Mouse (Mus musculus) embryonic facial prominence, embryonic 13.5 days (tissue): ENCODE data around the gene Rbfox1. TPM values are rescaled to one million over a fixed set of nuclear protein-coding genes. Genes with fewer than 3 reads are reported as not detected.

Experiments used
- ATAC-seq: fragments of 200-750 bp; cut with Nextera tagmentation; 2 replicates; pipeline ENCODE4 v1.8.0; 2017; ENCODE audit warnings: low read depth; ENCODE audit not compliant: insufficient number of reproducible peaks, insufficient read depth, low FRiP score, low TSS enrichment
- H3K27ac ChIP-seq: fragments of 300-500 bp; sonication (generic); 2 replicates; pipeline ENCODE4 v1.5.1; 2015; ENCODE audit warnings: moderate library complexity, mild to moderate bottlenecking, inconsistent platforms
- H3K27me3 ChIP-seq: fragments of 300-500 bp; sonication (generic); 2 replicates; pipeline ENCODE4 v1.6.1; 2015; ENCODE audit warnings: mild to moderate bottlenecking, inconsistent platforms
- H3K36me3 ChIP-seq: fragments of 300-500 bp; sonication (generic); 2 replicates; pipeline ENCODE4 v1.6.1; 2015; ENCODE audit warnings: mild to moderate bottlenecking, inconsistent platforms
- H3K4me1 ChIP-seq: fragments of 300-500 bp; sonication (generic); 2 replicates; pipeline ENCODE4 v1.6.1; 2015; ENCODE audit warnings: inconsistent platforms
- H3K4me2 ChIP-seq: fragments of 300-500 bp; sonication (generic); 2 replicates; pipeline ENCODE4 v1.6.1; 2015; ENCODE audit warnings: moderate library complexity, mild to moderate bottlenecking, inconsistent platforms
- H3K4me3 ChIP-seq: fragments of 300-500 bp; sonication (generic); 2 replicates; pipeline ENCODE4 v1.5.1; 2015; ENCODE audit warnings: mild to moderate bottlenecking, inconsistent platforms
- H3K9ac ChIP-seq: fragments of 300-500 bp; sonication (generic); 2 replicates; pipeline ENCODE4 v1.6.1; 2015; ENCODE audit warnings: mild to moderate bottlenecking, inconsistent platforms
- H3K9me3 ChIP-seq: fragments of 300-500 bp; sonication (generic); 2 replicates; pipeline ENCODE4 v1.6.1; 2016; ENCODE audit warnings: inconsistent platforms
- WGBS: fragments of 180-500 bp; shearing (Covaris S2); methylation state at CpG from one replicate; pipeline ENCODE4 v1.1.7; 2015; ENCODE audit warnings: mixed read lengths; 5-methylcytosine and 5-hydroxymethylcytosine counted together
- polyA plus RNA-seq: library from polyadenylated mRNA; unstranded; fragments of >200 nt; fragmentation: Nextera tagmentation; extraction: Ambion mirVana; gene quantifications from 2 replicates; pipeline ENCODE4 v1.2.1, GENCODE M21; 2015

Rbfox1 gene
- polyA plus RNA-seq, 1 experiment from 2014 or later: 3.9 TPM

- Histone ChIP-seq H3K27me3 (no peaks in the 10 kb centered on the region), H3K4me1 (no peaks in the 10 kb centered on the region), H3K4me3 (no peak overlapping the region), H3K9ac (no peak overlapping the region), H3K36me3 (no peaks in the 10 kb centered on the region), H3K9me3 (no peaks in the 10 kb centered on the region), H3K4me2 (no peak overlapping the region), H3K27ac (no peak overlapping the region)
- 77% methylated on average over 3 of the region's 3 CpGs for WGBS
- ATAC-seq: no peak
These were observed 1000.5 kb downstream of the Rbfox1 start for GRCm38 (mm10) chr16:6885617-6886016.

- Histone ChIP-seq H3K36me3 (no peaks in the 10 kb centered on the region), H3K27ac (no peak overlapping the region), H3K27me3 (no peaks in the 10 kb centered on the region), H3K4me2 (no peak overlapping the region), H3K9me3 (no peaks in the 10 kb centered on the region), H3K4me3 (no peak overlapping the region), H3K9ac (no peak overlapping the region), H3K4me1 (no peaks in the 10 kb centered on the region)
- 40% methylated on average over 4 of the region's 4 CpGs for WGBS
- ATAC-seq: no peak
These were observed 1004.1 kb downstream of the Rbfox1 start for GRCm38 (mm10) chr16:6889221-6889620.

- no peak for ATAC-seq
- no peak overlapping the region for H3K4me3 ChIP-seq
- WGBS: 34% methylated on average over 6 of the region's 6 CpGs
These were observed 1012.6 kb downstream of the Rbfox1 start for GRCm38 (mm10) chr16:6897734-6898133.

GRCm38 (mm10) chr16:6900006-6900405 lies 1014.9 kb downstream of the Rbfox1 start:
- ATAC-seq: no peak
- WGBS: 58% methylated on average over 2 of the region's 2 CpGs
- no peaks in the 10 kb centered on the region for H3K4me1 ChIP-seq

More at GRCm38 (mm10) chr16:6897734-6898133, 1012.6 kb downstream of the Rbfox1 start:
- no peak overlapping the region for H3K4me2 ChIP-seq
- no peaks in the 10 kb centered on the region for H3K4me1 ChIP-seq
- no peaks in the 10 kb centered on the region for H3K36me3 ChIP-seq
- H3K9me3 ChIP-seq: no peaks in the 10 kb centered on the region
- no peak overlapping the region for H3K9ac ChIP-seq
- no peak overlapping the region for H3K27ac ChIP-seq
- no peaks in the 10 kb centered on the region for H3K27me3 ChIP-seq

GRCm38 (mm10) chr16:6904984-6905383 lies 1019.8 kb downstream of the Rbfox1 start:
- ATAC-seq: no peak
- no peak overlapping the region for H3K27ac ChIP-seq
- H3K36me3 ChIP-seq: no peaks in the 10 kb centered on the region
- no peaks in the 10 kb centered on the region for H3K27me3 ChIP-seq
- H3K4me1 ChIP-seq: no peaks in the 10 kb centered on the region
- no peak overlapping the region for H3K9ac ChIP-seq
- WGBS: 69% methylated on average over 4 of the region's 4 CpGs
- no peak overlapping the region for H3K4me2 ChIP-seq
- no peaks in the 10 kb centered on the region for H3K9me3 ChIP-seq
- H3K4me3 ChIP-seq: no peak overlapping the region

More at GRCm38 (mm10) chr16:6900006-6900405, 1014.9 kb downstream of the Rbfox1 start:
- no peak overlapping the region for H3K27ac ChIP-seq
- no peak overlapping the region for H3K9ac ChIP-seq
- H3K9me3 ChIP-seq: no peaks in the 10 kb centered on the region
- H3K4me3 ChIP-seq: no peak overlapping the region
- no peak overlapping the region for H3K4me2 ChIP-seq
- no peaks in the 10 kb centered on the region for H3K36me3 ChIP-seq
- no peaks in the 10 kb centered on the region for H3K27me3 ChIP-seq

GRCm38 (mm10) chr16:6906001-6906400 lies 1020.8 kb downstream of the Rbfox1 start:
- no peaks in the 10 kb centered on the region for H3K27me3 ChIP-seq
- no peak overlapping the region for H3K4me3 ChIP-seq
- ATAC-seq: no peak
- H3K36me3 ChIP-seq: no peaks in the 10 kb centered on the region
- WGBS: 70% methylated on average over 2 of the region's 2 CpGs
- no peak overlapping the region for H3K27ac ChIP-seq
- H3K4me1 ChIP-seq: no peaks in the 10 kb centered on the region
- H3K4me2 ChIP-seq: no peak overlapping the region
- no peak overlapping the region for H3K9ac ChIP-seq
- H3K9me3 ChIP-seq: no peaks in the 10 kb centered on the region

- H3K27ac ChIP-seq: no peak overlapping the region
- WGBS: 50% methylated on average over 6 of the region's 6 CpGs
These were observed 1022.4 kb downstream of the Rbfox1 start for GRCm38 (mm10) chr16:6907550-6907949.

GRCm38 (mm10) chr16:6914531-6914930 lies 1029.4 kb downstream of the Rbfox1 start:
- no peak for ATAC-seq
- Histone ChIP-seq H3K9ac (no peak overlapping the region), H3K9me3 (no peaks in the 10 kb centered on the region), H3K27me3 (no peaks in the 10 kb centered on the region), H3K36me3 (no peaks in the 10 kb centered on the region), H3K4me3 (no peak overlapping the region), H3K27ac (no peak overlapping the region), H3K4me1 (0 out of 2 replicates have a peak, but pooled peaks cover 2% of the 10 kb centered on the region), H3K4me2 (no peak overlapping the region)
- 58% methylated on average over 4 of the region's 4 CpGs for WGBS

More at GRCm38 (mm10) chr16:6907550-6907949, 1022.4 kb downstream of the Rbfox1 start:
- Histone ChIP-seq H3K27me3 (no peaks in the 10 kb centered on the region), H3K9ac (no peak overlapping the region), H3K4me3 (no peak overlapping the region), H3K9me3 (no peaks in the 10 kb centered on the region), H3K36me3 (no peaks in the 10 kb centered on the region), H3K4me2 (no peak overlapping the region), H3K4me1 (no peaks in the 10 kb centered on the region)
- no peak for ATAC-seq

- H3K4me2 ChIP-seq: no peak overlapping the region
- no peak overlapping the region for H3K4me3 ChIP-seq
- no peak overlapping the region for H3K9ac ChIP-seq
- 0 out of 2 replicates have a peak, but pooled peaks cover 2% of the 10 kb centered on the region for H3K4me1 ChIP-seq
- ATAC-seq: no peak
- H3K9me3 ChIP-seq: no peaks in the 10 kb centered on the region
- H3K36me3 ChIP-seq: no peaks in the 10 kb centered on the region
- H3K27me3 ChIP-seq: no peaks in the 10 kb centered on the region
- no peak overlapping the region for H3K27ac ChIP-seq
- WGBS: 17% methylated on average over 3 of the region's 3 CpGs
These were observed 1033.5 kb downstream of the Rbfox1 start for GRCm38 (mm10) chr16:6918641-6919040.

- Histone ChIP-seq H3K27me3 (no peaks in the 10 kb centered on the region), H3K4me2 (no peak overlapping the region), H3K4me3 (no peak overlapping the region), H3K9me3 (no peaks in the 10 kb centered on the region), H3K9ac (no peak overlapping the region), H3K27ac (no peak overlapping the region), H3K4me1 (0 out of 2 replicates have a peak, but pooled peaks cover 2% of the 10 kb centered on the region), H3K36me3 (no peaks in the 10 kb centered on the region)
- 27% methylated on average over 5 of the region's 5 CpGs for WGBS
- ATAC-seq: no peak
These were observed 1034.5 kb downstream of the Rbfox1 start for GRCm38 (mm10) chr16:6919681-6920080.

GRCm38 (mm10) chr16:6927661-6928060 lies 1042.5 kb downstream of the Rbfox1 start:
- no peak for ATAC-seq
- 62% methylated on average over 2 of the region's 2 CpGs for WGBS
- H3K9ac ChIP-seq: no peak overlapping the region

GRCm38 (mm10) chr16:6930795-6931194 lies 1045.6 kb downstream of the Rbfox1 start:
- Histone ChIP-seq H3K9me3 (no peaks in the 10 kb centered on the region), H3K27ac (no peak overlapping the region), H3K9ac (no peak overlapping the region), H3K36me3 (no peaks in the 10 kb centered on the region), H3K4me3 (no peak overlapping the region), H3K4me2 (no peak overlapping the region), H3K4me1 (no peaks in the 10 kb centered on the region), H3K27me3 (no peaks in the 10 kb centered on the region)
- 42% methylated on average over 3 of the region's 3 CpGs for WGBS
- no peak for ATAC-seq

More at GRCm38 (mm10) chr16:6927661-6928060, 1042.5 kb downstream of the Rbfox1 start:
- no peak overlapping the region for H3K27ac ChIP-seq
- no peaks in the 10 kb centered on the region for H3K36me3 ChIP-seq
- no peak overlapping the region for H3K4me2 ChIP-seq
- no peaks in the 10 kb centered on the region for H3K9me3 ChIP-seq
- H3K27me3 ChIP-seq: no peaks in the 10 kb centered on the region
- H3K4me3 ChIP-seq: no peak overlapping the region
- H3K4me1 ChIP-seq: no peaks in the 10 kb centered on the region
